29 mouse cellular contexts compared by ENCODE assay signal in the genomic region with DNA sequence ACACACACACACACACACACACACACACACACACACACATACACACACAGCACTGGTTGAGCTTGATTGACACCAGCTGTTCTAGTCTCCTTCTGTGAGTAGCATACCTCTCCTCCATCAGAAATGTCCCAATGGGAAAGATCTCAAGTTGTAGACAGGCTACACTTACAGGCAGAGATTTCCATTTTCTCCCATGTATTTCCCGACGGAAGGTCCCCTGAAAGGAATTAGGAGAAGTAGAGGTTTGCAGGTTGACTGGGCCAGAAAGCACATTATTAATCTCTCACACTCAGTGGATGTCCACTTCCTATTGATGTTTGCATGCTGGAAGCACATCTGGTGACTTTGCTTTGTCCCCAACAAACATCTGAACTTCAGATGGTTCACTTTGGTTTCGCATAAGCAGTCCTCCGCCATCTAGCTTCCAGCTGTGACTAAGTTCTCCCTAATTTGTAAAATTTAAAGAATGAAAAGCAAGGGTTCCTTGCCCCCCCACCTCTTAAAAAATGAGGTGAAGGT.
"Had no signal": no experiment of that assay in that cellular context is flagged by ENCODE, and none has a peak within 500 bp of the region (broad histone marks: within the 10 kb centered on the region; RNA-seq: fewer than 3 reads in every experiment).

No protein-coding gene starts in this region.

- DNase-seq: left cerebral cortex, postnatal 4 days; liver; liver, embryonic 13.5 days; liver, postnatal 0 days; lung, adult 18-20 months; lung, adult 2 months; lung, embryonic 14.5 days; lung, postnatal 10 days; lung, postnatal 14 days; lung, postnatal 36 days; lung, postnatal 4 days; midbrain, embryonic 14.5 days had no signal

- H3K36me3 ChIP-seq: limb, embryonic 12.5 days; limb, embryonic 13.5 days; limb, embryonic 15.5 days; lung, embryonic 15.5 days; midbrain, embryonic 10.5 days; midbrain, embryonic 12.5 days; midbrain, embryonic 13.5 days; midbrain, embryonic 15.5 days had no signal

- H3K9ac ChIP-seq: limb, embryonic 12.5 days; limb, embryonic 13.5 days; limb, embryonic 15.5 days; liver, embryonic 12.5 days; liver, embryonic 13.5 days; liver, embryonic 14.5 days; liver, embryonic 15.5 days; liver, postnatal 0 days; lung, embryonic 14.5 days; lung, embryonic 15.5 days; midbrain, embryonic 12.5 days; midbrain, embryonic 13.5 days; midbrain, embryonic 15.5 days had no signal

- H3K4me3 ChIP-seq: limb, embryonic 10.5 days; limb, embryonic 12.5 days; limb, embryonic 13.5 days; limb, embryonic 15.5 days; liver, embryonic 12.5 days; liver, embryonic 13.5 days; liver, embryonic 15.5 days; lung, embryonic 15.5 days; megakaryocyte, embryonic 14.5 days; midbrain, embryonic 10.5 days; midbrain, embryonic 12.5 days; midbrain, embryonic 13.5 days; midbrain, embryonic 15.5 days; myocyte had no signal

- H3K4me1 ChIP-seq: limb, embryonic 10.5 days; limb, embryonic 12.5 days; limb, embryonic 13.5 days; limb, embryonic 15.5 days; liver, embryonic 12.5 days; liver, embryonic 13.5 days; liver, embryonic 15.5 days; midbrain, embryonic 10.5 days; midbrain, embryonic 13.5 days; midbrain, embryonic 15.5 days had no signal

- H3K27me3 ChIP-seq: limb, embryonic 12.5 days; limb, embryonic 13.5 days; limb, embryonic 15.5 days; liver, embryonic 12.5 days; liver, embryonic 13.5 days; liver, embryonic 15.5 days; lung, embryonic 15.5 days; megakaryocyte, embryonic 14.5 days; midbrain, embryonic 12.5 days; midbrain, embryonic 13.5 days; midbrain, embryonic 15.5 days had no signal

- H3K4me2 ChIP-seq: limb, embryonic 12.5 days; limb, embryonic 13.5 days; limb, embryonic 15.5 days; liver, embryonic 11.5 days; liver, embryonic 12.5 days; liver, embryonic 13.5 days; liver, embryonic 15.5 days; lung, embryonic 14.5 days; lung, embryonic 15.5 days; midbrain, embryonic 11.5 days; midbrain, embryonic 12.5 days; midbrain, embryonic 13.5 days; midbrain, embryonic 15.5 days had no signal

- H3K27ac ChIP-seq: limb, embryonic 10.5 days; limb, embryonic 12.5 days; limb, embryonic 13.5 days; limb, embryonic 15.5 days; liver, embryonic 12.5 days; liver, embryonic 13.5 days; liver, embryonic 14.5 days; liver, embryonic 15.5 days; lung, embryonic 15.5 days; macrophage; midbrain, embryonic 10.5 days; midbrain, embryonic 12.5 days; midbrain, embryonic 13.5 days; midbrain, embryonic 15.5 days had no signal

- H3K9me3 ChIP-seq: limb, embryonic 10.5 days; limb, embryonic 12.5 days; limb, embryonic 13.5 days; limb, embryonic 15.5 days; liver, embryonic 12.5 days; liver, embryonic 13.5 days; liver, embryonic 15.5 days; lung, embryonic 15.5 days; megakaryocyte, embryonic 14.5 days; midbrain, embryonic 10.5 days; midbrain, embryonic 12.5 days; midbrain, embryonic 13.5 days; midbrain, embryonic 15.5 days had no signal
